Mouse (Mus musculus) liver, embryonic 14.5 days (tissue): ENCODE data around the gene Lrrc40.
"Not testable (repeated sequence)": the region's sequence is repeated elsewhere in the genome, so short reads cannot be mapped to it uniquely, and the experiment has no call there.

ENCODE experiments used
- CTCF ChIP-seq: IDR thresholded peaks from 2 replicates; pipeline ENCODE4 v1.5.1; 2016; ENCODE audit warnings: antibody characterized with exemption, low read depth, control low read depth
- EP300 ChIP-seq: IDR thresholded peaks from 2 replicates; pipeline ENCODE4 v1.6.1; 2016; ENCODE audit warnings: antibody characterized with exemption, low read depth

GRCm38 (mm10) chr3:158102530-158102929 is 66.1 kb downstream of the Lrrc40 start:
- not testable (repeated sequence) for TF ChIP-seq CTCF, EP300
